Mouse (Mus musculus) gastrocnemius, postnatal 10 days (tissue): ENCODE results near the gene Naf1. TPM values are rescaled to one million over a fixed set of nuclear protein-coding genes. Genes with fewer than 3 reads are reported as not detected.

Source experiments
- total RNA-seq, 2 experiments: library from RNA; stranded (reverse); gene quantifications; 2 replicates each; pipeline ENCODE4 v1.2.3; 2021

Naf1 gene
- total RNA-seq, 2 experiments from 2014 or later: 4.5 to 4.9 TPM

Other genes with a start within 250 kb of the Naf1 start
- not detected for gene Npy5r, start 172.1 kb upstream of the Naf1 start, total RNA-seq
- 1 to 10 TPM; 1.0 to 1.9 TPM for gene Npy1r, start 163.0 kb upstream of the Naf1 start, total RNA-seq